Mouse (Mus musculus): ENCODE data around the gene Prr14l. TPM values are rescaled to one million over a fixed set of nuclear protein-coding genes. Genes with fewer than 3 reads are reported as not detected.
"Not testable (repeated sequence)": the region's sequence is repeated elsewhere in the genome, so short reads cannot be mapped to it uniquely, and the experiment has no call there.

Gene Prr14l
- total RNA-seq (2021) = 10 to 100 TPM; 44.0 to 44.9 TPM
- long read RNA-seq, partial matches to known transcripts = 4 of 11 reads
- long read RNA-seq, other reads (novel, unspliced or antisense) = 7 of 11 reads

DNA sequence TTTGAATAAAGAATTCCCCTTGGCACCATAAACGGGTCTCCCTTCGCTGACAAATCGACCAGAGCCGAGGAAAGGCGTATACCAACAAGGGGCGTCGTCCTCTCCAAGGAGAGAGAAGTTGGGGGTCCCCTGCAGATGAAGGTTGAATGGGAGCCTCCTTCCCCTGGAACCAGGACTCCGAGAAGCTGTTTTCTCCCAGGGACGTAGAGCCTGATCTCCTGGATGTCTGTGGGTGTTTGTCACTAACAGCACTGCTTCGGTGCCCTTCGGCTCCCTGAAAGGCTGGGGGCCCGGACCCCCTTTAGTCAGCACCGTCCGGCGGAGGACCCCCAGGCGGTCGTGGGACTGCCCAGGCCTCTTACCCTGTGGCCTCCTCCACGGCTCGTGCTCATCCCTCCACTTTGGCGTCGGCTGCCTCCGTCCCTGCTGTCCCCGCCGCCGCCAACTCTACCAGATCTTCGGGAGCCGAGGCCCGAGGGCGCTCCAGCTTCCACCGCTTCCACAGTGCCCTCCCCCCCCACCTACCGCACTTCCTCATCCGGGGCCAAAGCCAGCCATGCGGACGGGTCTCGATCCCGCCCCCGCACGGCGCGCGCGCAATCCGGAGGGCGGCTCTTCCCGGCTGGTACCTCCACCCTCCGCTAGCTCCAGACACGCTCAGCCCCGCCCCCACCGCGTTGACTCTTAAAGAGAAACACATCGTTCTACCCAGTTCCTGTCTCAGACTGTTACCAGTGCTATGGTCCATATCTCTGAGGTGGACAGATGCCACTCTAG is at the start of gene Prr14l:
Prr14l (minus strand) TSS at position 526 of the 777 bp plus-strand sequence.
- peak; percentile 100 for DNase-seq (ENCODE audit: low spot score in 2 of 2)

DNA sequence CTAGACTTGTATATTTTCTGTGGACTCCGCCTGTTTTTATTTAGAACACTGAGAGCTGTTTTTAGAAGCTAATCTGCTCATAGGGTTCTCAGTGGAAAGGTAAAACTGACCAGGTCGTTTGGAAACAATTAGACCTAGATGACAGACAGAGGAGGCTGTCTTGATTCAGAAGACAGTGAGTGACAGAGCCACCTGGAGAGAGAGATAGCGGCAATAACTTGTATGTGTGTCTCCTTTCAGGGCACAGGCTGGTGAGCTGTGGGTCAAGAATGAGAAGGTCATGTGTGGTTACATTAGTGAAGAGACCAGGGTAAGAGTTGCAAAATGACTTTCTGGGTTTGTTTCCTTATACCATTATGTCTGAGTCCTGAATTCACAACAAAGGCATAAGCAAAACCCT is 32.7 kb upstream of the Prr14l start:
- DNase-seq (ENCODE audit: low spot score in 2 of 2) = no peak

DNA sequence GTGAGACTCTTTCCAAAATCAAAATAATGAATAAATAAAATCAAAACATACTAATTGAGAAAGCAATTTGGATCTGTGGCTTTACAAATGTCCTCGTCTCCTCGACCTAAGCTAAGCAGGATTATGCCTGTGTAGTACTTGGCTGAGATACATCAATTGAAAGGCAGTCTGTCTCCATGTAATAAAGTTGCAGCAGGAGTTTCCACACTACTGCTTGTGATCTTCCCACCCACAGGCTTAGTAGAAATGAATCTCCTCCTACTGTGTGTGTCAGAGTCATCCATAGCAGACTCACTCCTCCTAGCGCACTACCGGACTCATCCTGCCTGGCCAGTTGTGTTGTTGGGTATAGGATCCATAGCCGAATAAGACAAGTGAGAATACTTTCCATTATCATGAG is 18.3 kb upstream of the Prr14l start:
- DNase-seq (ENCODE audit: low spot score in 2 of 2) = no peak

DNA sequence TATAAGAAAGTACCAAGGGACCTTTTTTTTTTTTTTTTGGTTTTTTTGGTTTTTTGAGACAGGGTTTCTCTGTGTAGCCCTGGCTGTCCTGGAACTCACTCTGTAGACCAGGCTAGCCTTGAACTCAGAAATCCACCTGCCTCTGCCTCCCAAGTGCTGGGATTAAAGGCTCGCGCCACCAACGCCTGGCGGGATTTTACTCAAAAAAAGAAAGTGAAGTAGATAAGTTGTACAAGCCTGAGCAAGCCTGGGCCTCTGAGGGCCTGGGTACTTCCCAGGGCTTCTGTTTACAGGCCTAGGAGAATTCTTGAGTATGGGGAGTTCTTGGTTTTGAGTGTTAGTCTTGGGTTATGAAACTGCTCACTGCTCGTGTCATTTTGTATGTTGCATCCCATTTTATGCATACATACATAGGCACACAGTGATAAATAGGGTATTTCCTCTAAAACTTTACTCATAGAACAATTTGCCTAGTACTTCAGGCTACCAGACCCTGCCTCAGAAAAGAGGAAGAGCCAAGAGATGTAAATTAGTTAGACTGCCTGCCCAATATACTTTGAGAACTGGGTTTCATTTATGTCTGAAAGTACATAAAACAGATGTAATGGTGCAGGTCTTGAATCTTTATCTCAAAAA is 15.5 kb upstream of the Prr14l start:
- DNase-seq (ENCODE audit: low spot score in 2 of 2) = no peak

DNA sequence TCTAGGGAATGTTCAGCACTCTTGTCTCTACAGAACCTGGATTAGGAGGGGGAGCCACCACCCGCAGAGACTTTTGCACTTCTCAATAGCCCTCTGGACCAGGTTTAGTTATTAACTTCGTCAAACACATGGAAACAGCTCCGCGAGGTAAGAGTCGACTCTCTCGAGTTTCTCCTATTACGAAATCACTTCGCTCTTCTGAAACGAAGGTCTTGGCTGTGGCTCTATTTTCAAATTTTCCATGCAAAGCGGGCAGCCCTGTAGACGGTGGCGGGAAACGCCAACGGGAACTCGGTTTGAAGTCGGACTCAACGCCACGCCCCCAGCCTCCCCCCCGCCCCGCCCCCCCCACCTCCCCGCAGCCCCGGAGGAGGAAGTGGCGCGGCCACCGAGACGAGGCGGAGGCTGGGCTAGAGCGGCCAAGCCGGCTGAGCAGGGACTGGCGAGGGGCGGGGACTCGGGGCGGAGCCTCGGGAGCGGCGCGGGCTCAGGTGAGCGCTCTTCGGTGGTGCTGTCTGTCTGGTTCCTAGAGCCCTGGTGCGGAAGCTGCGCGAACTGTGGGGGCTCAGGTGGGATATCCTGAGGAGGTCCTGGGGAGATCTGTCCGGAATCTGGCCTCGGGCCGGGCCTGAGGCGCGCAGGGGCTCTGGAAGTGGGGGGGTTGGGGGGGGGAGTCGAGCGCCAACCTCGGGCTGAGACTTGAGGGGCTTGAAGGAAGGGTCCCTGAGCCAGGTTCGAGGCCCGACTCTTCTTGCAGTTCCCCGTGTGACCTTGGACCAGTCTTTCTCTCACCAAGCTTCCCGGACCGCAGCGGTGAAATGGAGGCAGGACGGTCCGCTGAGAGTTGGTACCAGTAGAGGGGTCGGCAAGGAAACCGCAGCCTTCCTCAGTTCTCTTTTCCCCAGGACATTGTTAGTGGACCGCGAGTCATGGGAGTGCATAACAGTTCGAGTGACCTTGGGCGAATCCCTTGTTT is 9.5 kb upstream of the Prr14l start, which contains the start of gene Depdc5:
Depdc5 (plus strand) TSS at position 449 of the 976 bp plus-strand sequence.
- DNase-seq (ENCODE audit: low spot score in 2 of 2) = peak; percentile 84 to 90

DNA sequence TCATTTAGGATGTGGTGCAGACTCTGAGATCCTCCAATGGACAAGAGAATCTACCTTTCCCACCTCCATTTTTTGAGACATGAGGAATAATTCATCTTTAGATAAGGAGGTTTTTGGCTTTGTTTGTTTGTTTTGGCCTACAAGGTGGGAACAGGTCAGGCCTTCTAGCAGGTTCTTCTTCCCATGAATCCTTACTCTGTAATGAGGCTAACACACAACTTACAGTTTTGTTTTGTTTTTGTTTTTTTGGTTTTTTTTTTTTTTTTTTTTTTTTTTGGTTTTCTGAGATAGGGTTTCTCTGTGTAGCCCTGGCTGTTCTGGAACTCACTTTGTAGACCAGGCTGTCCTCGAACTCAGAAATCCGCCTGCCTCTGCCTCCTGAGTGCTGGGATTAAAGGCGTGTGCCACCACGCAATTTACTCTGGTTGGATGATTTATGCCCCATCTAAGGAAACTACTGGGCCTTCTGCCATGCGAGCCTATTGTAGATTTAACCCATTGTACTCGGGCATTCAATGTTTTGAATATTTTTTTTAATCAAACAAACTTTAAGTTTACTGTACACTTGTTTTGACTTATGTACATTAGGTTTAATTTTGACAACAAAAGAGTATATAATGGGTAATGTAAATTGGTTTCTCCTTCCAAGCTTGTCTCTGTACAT is 8.5 kb upstream of the Prr14l start:
- DNase-seq (ENCODE audit: low spot score in 2 of 2) = no peak

DNA sequence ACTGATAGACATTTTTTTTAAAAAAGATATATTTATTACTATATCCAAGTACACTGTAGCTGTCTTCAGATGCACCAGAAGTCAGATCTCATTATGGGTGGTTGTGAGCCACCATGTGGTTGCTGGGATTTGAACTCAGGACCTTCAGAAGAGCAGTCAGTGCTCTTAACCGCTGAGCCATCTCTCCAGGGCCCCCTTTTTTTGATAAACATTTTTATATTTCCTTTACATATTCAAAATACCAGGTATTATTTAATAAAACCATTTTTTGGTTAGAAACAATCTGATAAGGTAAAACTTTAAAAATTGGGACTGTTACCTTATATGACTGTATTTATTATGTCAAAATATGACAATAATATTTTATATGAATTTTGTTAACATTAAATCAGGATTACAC is 7.0 kb upstream of the Prr14l start:
- DNase-seq (ENCODE audit: low spot score in 2 of 2) = no peak

DNA sequence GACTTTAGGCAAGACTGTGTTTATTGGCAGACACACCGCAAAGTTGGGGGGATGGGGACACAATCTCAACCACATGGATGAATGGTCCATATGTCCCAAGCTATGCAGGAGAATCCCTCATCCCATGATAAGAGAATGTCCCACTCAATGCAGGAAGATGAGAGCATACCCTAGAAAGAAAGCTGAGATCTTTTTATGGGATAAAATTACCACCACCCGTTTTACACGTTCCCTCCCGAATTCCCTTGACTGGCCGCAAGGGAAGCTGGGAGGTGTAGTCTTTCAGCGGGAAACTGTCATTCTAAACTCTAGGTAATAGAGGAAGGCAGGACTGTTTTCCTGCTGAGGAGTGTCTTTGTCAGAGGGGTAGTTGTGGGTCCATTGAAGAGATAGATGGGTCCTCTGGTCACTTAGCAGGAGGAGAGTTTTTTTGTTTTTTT is 3.7 kb upstream of the Prr14l start:
- peak; percentile 37 to 47 for DNase-seq (ENCODE audit: low spot score in 2 of 2)

DNA sequence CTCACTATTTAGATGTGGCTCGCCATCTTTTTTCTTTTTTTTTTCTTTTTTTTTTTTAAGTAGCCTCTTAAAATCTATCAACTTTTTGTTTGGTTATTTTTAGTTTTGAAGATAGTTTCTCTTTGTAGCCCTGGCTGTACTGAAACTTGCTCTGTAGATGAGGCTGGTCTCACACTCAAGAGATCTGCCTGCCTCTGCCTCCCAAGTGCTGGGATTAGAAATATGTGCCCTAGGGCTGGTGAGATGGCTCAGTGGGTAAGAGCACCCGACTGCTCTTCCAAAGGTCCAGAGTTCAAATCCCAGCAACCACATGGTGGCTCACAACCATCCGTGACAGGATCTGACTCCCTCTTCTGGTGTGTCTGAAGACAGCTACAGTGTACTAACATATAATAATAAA is 1.2 kb upstream of the Prr14l start:
- DNase-seq (ENCODE audit: low spot score in 2 of 2) = not testable (repeated sequence)

DNA sequence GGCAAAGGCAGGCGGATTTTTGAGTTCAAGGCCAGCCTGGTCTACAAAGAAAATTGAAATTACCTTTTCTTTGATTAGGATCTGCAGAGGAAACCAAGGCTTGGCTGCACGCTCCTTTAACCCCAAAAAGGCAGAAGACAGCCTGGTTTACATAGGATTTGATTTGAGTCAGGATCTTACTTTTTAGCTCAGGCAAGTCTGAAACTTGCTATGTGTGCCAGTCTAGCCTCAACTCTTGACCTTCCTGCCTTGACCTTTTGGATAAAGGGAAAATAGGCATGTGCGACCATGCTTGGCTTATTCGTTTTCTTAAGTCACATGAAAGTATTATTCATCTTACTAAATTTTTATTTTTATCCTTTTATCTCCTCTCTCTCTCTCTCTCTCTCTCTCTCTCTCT is 762 bp upstream of the Prr14l start:
- no peak for DNase-seq (ENCODE audit: low spot score in 2 of 2)

DNA sequence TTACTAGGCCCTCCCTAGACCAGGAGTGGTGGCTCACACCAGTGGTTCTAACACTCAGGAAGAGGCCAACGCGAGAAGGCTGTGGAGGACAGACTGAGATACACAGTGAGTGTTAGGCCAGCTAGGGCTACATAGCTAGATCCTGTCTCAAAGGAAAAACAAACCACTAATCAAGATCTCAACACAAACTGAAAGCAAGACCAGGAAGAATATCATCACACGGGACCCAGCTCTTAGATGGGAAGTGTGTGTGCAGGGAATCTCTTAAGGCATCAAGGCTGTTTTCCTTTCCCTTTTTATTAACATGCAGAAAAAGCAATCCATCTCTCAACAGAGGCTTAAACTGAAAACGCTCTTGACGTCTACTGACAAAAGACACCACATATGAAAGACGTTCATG is 2.0 kb downstream of the Prr14l start:
- no peak for DNase-seq (ENCODE audit: low spot score in 2 of 2)

DNA sequence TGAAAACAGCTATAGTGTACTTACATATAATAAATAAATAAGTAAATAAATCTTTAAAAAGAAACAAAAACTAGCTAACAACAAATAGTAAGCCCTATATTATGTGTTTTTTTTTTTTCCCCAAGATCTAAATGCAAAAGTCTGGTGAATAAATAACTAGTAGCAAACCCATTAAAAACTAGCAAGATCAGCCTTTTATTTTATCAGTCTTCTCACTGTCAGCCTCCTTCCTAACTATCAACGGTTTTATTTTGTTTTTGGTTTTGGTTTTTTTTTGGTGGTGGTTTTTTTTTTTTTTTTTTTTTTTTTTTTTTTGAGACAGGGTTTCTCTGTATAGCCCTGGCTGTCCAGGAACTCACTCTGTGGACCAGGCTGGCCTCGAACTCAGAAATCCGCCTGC is 4.5 kb downstream of the Prr14l start:
- not testable (repeated sequence) for DNase-seq (ENCODE audit: low spot score in 2 of 2)

DNA sequence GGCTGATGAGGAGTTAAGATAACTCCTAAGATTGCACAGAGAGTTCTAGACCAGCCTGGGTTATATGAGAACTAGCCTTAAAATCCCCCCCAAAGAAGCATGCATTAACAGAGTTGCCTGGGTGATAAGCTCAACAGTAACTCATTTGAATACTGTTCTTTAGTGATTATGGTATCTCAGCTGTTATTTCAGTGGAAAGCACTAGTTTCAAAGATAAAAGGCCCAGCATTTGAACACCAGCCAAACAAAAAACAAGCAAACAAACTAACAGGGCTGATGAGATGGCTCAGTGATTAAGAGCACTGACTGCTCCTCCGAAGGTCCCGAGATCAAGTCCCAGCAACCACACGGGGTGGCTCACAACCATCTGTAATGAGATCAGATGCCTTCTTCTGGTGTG is 4.9 kb downstream of the Prr14l start:
- no peak for DNase-seq (ENCODE audit: low spot score in 2 of 2)

DNA sequence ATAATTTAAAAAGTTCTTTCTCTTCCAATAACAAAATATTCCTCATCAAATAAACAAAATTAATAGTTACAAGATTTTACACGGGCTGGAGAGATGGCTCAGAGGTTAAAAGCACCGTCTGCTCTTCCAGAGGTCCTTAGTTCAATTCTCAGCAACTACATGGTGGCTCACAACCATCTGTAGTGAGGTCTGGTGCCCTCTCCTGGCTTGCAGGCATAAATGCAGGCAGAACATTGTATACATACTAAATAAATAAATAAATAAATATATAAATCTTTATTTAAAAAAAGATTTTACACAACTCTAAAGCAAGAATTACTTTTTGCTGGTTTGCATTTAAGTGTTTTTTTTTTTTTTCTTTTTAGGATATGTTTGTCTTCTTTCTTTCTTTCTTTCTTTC is 14.0 kb downstream of the Prr14l start:
- DNase-seq (ENCODE audit: low spot score in 2 of 2) = no peak

DNA sequence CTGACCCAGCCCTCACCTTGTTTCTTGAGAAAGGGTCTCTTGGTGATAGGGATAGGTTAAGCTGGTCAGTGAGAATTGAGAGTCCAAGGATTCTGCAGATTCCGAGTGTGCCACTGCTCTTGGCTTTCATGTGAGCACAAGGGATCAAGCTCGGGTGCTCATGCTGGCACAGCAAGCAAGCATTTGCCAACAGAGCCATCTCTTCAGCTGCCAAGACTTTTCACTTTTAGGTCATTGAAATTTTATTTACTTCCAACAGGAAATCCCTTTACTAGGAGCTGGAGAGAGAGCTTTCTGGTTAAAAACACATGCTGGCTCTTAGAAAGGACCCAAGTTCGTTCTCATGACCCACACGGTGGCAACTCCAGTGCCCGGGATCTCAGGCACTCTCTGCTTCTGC is 17.1 kb downstream of the Prr14l start:
- DNase-seq (ENCODE audit: low spot score in 2 of 2) = no peak

DNA sequence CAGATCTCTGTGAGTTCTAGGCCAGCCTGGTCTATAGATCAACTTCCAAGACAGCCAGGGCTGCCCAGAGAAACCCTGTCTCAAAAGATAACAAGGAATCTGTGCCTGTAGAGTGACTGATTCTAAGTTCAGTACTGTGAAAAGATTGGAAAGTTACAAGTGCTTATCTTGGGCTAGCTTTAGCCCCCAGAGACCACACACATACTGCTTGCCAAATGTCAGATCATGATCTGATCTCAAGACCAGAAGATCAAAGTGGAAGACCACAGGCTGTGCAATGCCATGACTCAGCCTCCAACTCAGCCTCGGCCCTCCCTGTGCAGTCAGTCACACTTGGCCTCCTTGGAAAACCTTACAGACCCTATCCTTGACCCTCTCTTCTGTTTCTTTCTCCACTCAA is 19.6 kb downstream of the Prr14l start:
- no peak for DNase-seq (ENCODE audit: low spot score in 2 of 2)

DNA sequence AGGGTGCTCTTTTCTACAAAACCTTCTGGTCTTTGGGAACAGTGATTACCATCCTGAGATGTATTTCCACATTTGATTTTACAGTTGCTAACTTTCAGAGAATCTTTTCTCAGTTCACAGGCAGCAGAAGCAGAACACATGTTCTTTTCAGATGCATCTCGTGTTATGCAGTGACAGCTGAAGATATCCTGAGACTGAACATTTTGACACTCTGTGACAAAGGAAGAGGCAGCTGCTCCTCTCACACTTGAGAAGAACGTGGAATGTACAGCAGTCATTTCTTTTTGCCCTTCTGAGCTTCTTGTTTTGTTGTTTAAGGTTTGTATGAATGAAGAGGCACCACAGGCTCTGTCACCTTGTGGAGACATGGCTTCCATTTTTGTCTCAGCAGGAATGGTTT is 24.0 kb downstream of the Prr14l start:
- no peak for DNase-seq (ENCODE audit: low spot score in 2 of 2)

DNA sequence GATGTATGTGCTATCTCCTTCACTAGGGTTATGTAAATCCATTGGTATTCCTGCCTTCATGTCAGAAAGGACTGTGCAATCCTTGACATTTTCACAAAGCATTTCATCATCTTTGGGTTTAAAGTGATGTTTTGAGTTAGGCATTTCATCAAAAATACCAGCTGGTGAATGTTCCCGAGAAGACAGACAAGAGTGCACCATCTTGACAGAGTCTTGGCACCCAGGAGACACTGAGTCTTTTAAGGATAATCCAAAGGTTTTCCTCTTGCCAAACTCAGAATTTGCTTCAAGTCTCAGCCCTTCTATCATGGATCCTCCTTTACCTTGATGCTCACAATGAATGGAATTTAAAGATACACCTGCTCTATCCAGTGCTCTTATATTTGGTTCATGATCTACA is 25.3 kb downstream of the Prr14l start:
- not testable (repeated sequence) for DNase-seq (ENCODE audit: low spot score in 2 of 2)

DNA sequence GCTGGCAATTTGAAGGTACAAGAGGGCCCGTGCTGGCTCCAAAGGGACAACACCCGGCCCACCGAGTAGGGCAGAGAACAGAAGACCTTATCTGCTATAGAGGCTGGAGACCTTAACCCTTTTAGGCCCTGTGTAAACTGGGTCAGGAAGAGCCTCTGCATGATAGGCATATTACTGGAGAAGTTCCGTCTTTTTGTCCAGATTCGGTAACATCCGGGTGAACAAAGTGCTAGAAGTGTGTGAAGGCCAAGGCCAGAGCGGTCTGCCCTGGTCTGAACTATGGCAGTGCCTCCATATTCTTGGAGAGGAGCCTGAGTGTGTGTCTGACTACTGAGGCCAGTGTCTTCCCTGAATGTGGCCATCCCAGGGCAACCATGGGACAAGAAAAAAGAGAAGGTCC is 27.0 kb downstream of the Prr14l start, which contains the start of gene Gm20671:
Gm20671 (minus strand) TSS at position 101 of the 400 bp plus-strand sequence.
- DNase-seq (ENCODE audit: low spot score in 2 of 2) = no peak

DNA sequence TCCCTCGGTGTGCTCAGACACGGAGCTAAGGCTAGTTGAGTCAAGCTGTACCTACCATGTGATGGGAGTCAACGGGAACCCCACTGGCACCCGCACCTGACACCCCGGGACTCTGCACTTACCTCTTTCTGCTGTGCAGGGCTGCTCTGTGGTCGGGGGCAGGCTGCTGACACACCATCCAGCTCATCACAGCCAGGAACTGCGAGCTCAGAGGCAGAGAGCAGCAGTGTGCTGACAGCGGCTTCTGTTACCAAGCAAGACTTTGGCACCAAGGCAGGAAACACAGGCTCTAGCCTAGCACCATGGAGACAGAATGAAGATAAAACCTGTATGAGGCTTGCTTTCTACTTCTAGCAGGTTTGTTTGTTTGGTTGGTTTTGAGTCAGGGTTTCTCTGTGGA is 33.6 kb downstream of the Prr14l start:
- DNase-seq (ENCODE audit: low spot score in 2 of 2) = peak; percentile 25 to 34

DNA sequence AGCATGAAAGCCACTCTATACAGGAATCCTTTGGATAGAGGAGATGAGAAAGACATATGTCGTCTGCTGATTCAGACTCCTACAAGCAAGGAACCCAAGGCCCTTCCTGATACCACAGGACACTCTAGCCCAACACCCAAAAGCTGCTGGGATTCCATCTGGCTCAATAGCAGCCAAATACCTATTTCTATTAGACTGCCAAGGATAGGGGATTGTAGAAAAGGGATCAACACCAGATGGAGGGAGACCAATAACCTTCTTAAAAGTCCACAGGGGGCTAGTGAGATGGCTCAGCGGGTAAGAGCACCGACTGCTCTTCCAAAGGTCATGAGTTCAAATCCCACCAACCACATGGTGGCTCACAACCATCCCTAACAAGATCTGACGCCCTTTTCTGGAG is 38.7 kb downstream of the Prr14l start:
- no peak for DNase-seq (ENCODE audit: low spot score in 2 of 2)
